Mouse (Mus musculus) gastrocnemius, postnatal 14 days (tissue): ENCODE measurements around the gene Surf2. TPM values are rescaled to one million over a fixed set of nuclear protein-coding genes. Genes with fewer than 3 reads are reported as not detected.
A peak's percentile ranks its signal among the peaks of the same experiment; 100 is the strongest.
"Not testable (repeated sequence)": the region's sequence is repeated elsewhere in the genome, so short reads cannot be mapped to it uniquely, and the experiment has no call there.

Experiments used
- DNase-seq: peaks from one replicate; pipeline ENCODE4 v3.0.0; 2021; ENCODE audit warnings: mixed read lengths
- intact Hi-C: fragments of 180-260 bp; cut with DNase I; formaldehyde crosslinking; loops from one replicate; pipeline ENCODE4 v1.15.1; 2025; ENCODE audit warnings: low total_unique reads
- long read RNA-seq, 2 experiments: library from polyadenylated mRNA; stranded (forward); transcript quantifications; one replicate each; pipeline ENCODE4 v2.0.0; 2021
- total RNA-seq, 2 experiments: library from RNA; stranded (reverse); gene quantifications; 2 replicates each; pipeline ENCODE4 v1.2.3; 2021

The Surf2 gene
- total RNA-seq = 10 to 100 TPM; 15.3 to 17.2 TPM
- long read RNA-seq, experiment 1, partial matches to known transcripts = 0 of 6 reads
- long read RNA-seq, experiment 1, other reads (novel, unspliced or antisense) = 0 of 6 reads
- long read RNA-seq, experiment 2, transcript Surf2-201 (6 exons, 1,203 nt) = major isoform, 6 of 9 reads
- long read RNA-seq, experiment 2, partial matches to known transcripts = 0 of 9 reads
- long read RNA-seq, experiment 2, other reads (novel, unspliced or antisense) = 2 of 9 reads

GRCm38 (mm10) chr2:26915927-26916728, at the start of gene Surf2, which contains the start of gene Surf1:
Gene Surf2, plus strand, starts transcription at chr2:26916367.
Gene Surf1, minus strand, starts transcription at chr2:26916530.
- intact Hi-C loops = no loop called here
- peak; percentile 79 for DNase-seq

- intact Hi-C loops = no loop called here
- no peak for DNase-seq
Measured at GRCm38 (mm10) chr2:26870666-26871065, 45.5 kb upstream of the Surf2 start.

- intact Hi-C loops = no loop called here
Measured at GRCm38 (mm10) chr2:26878571-26878970, 37.6 kb upstream of the Surf2 start.

GRCm38 (mm10) chr2:26885541-26885940, 30.6 kb upstream of the Surf2 start:
- intact Hi-C loops, DNase-seq: not testable (repeated sequence)

More at GRCm38 (mm10) chr2:26878571-26878970, 37.6 kb upstream of the Surf2 start:
- no peak for DNase-seq

GRCm38 (mm10) chr2:26886170-26886569, 30.0 kb upstream of the Surf2 start:
- DNase-seq, intact Hi-C loops: not testable (repeated sequence)

- DNase-seq = no peak
- intact Hi-C loops = no loop called here
Measured at GRCm38 (mm10) chr2:26895898-26896297, 20.3 kb upstream of the Surf2 start.

- intact Hi-C loops = no loop called here
- DNase-seq = no peak
Measured at GRCm38 (mm10) chr2:26900731-26901130, 15.4 kb upstream of the Surf2 start.

GRCm38 (mm10) chr2:26901834-26902400, 14.2 kb upstream of the Surf2 start:
- no peak for DNase-seq
- intact Hi-C loops = no loop called here

GRCm38 (mm10) chr2:26902467-26903220, 13.5 kb upstream of the Surf2 start, which contains the start of gene Surf6:
Gene Surf6, minus strand, starts transcription at chr2:26902879.
- intact Hi-C loops = no loop called here
- DNase-seq = peak; percentile 93

GRCm38 (mm10) chr2:26903311-26903710, 12.9 kb upstream of the Surf2 start:
- no peak for DNase-seq
- intact Hi-C loops = no loop called here

- DNase-seq = no peak
- intact Hi-C loops = no loop called here
Measured at GRCm38 (mm10) chr2:26905936-26906335, 10.2 kb upstream of the Surf2 start.

GRCm38 (mm10) chr2:26906431-26906830, 9.7 kb upstream of the Surf2 start:
- DNase-seq = no peak
- intact Hi-C loops = no loop called here

- DNase-seq = peak; percentile 55
- intact Hi-C loops = no loop called here
Measured at GRCm38 (mm10) chr2:26907109-26907508, 9.1 kb upstream of the Surf2 start.

GRCm38 (mm10) chr2:26908710-26909386, 7.3 kb upstream of the Surf2 start:
- intact Hi-C loops = no loop called here
- no peak for DNase-seq

GRCm38 (mm10) chr2:26909387-26909784, 6.8 kb upstream of the Surf2 start:
- intact Hi-C loops = no loop called here
- no peak for DNase-seq

GRCm38 (mm10) chr2:26910124-26910993, 5.8 kb upstream of the Surf2 start, which contains the start of the genes Med22 and Rpl7a:
Gene Med22, minus strand, starts transcription at chr2:26910677.
Gene Rpl7a, plus strand, starts transcription at chr2:26910764.
- intact Hi-C loops = no loop called here
- peak; percentile 100 for DNase-seq

- peak; percentile 62 for DNase-seq
- intact Hi-C loops = no loop called here
Measured at GRCm38 (mm10) chr2:26910994-26911765, 5.0 kb upstream of the Surf2 start.
